Mouse (Mus musculus) heart, postnatal 0 days (tissue): ENCODE data around the gene Scamp3. TPM values are rescaled to one million over a fixed set of nuclear protein-coding genes. Genes with fewer than 3 reads are reported as not detected.
"Not testable (repeated sequence)": the region's sequence is repeated elsewhere in the genome, so short reads cannot be mapped to it uniquely, and the experiment has no call there.

Source experiments
- ATAC-seq: fragments of 200-750 bp; cut with Nextera tagmentation; 2 replicates; pipeline ENCODE4 v1.8.0; 2017; ENCODE audit warnings: low read depth, moderate number of reproducible peaks, moderate library complexity; ENCODE audit not compliant: insufficient read depth
- DNase-seq: peaks from one replicate; pipeline ENCODE4 v3.0.0-alpha.2; 2016; ENCODE audit warnings: low spot score
- H3K27ac ChIP-seq: fragments of 300-500 bp; sonication (generic); 2 replicates; pipeline ENCODE4 v1.5.1; 2014; ENCODE audit warnings: low read depth, mild to moderate bottlenecking
- H3K27me3 ChIP-seq: fragments of 300-500 bp; sonication (generic); 2 replicates; pipeline ENCODE4 v1.6.1; 2014; ENCODE audit warnings: low read length, mixed read lengths; ENCODE audit not compliant: control insufficient read depth, insufficient read depth
- H3K36me3 ChIP-seq: fragments of 300-500 bp; sonication (generic); replicated peaks from 2 replicates; pipeline ENCODE4 v1.6.1; 2014; ENCODE audit warnings: low read length, mixed read lengths; ENCODE audit not compliant: control insufficient read depth, insufficient read depth
- H3K4me1 ChIP-seq: fragments of 300-500 bp; sonication (generic); 2 replicates; pipeline ENCODE4 v1.6.1; 2014; ENCODE audit warnings: antibody characterized with exemption; ENCODE audit not compliant: control insufficient read depth, insufficient read depth
- H3K4me2 ChIP-seq: fragments of 300-500 bp; sonication (generic); 2 replicates; pipeline ENCODE4 v1.6.1; 2014; ENCODE audit warnings: low read depth, mild to moderate bottlenecking, low read length, moderate library complexity
- H3K4me3 ChIP-seq: fragments of 300-500 bp; sonication (generic); 2 replicates; pipeline ENCODE4 v1.5.1; 2014; ENCODE audit warnings: low read depth, low read length
- H3K9ac ChIP-seq: fragments of 300-500 bp; sonication (generic); replicated peaks from 2 replicates; pipeline ENCODE4 v1.6.1; 2014; ENCODE audit warnings: low read depth, low read length, mixed read lengths
- H3K9me3 ChIP-seq: fragments of 300-500 bp; sonication (generic); replicated peaks from 2 replicates; pipeline ENCODE4 v1.6.1; 2016; ENCODE audit warnings: low read length; ENCODE audit not compliant: control insufficient read depth
- CTCF ChIP-seq: IDR thresholded peaks from 2 replicates; pipeline ENCODE4 v1.5.1; 2016; ENCODE audit warnings: antibody characterized with exemption, control low read depth, low read depth
- EP300 ChIP-seq: IDR thresholded peaks from 2 replicates; pipeline ENCODE4 v1.6.1; 2016; ENCODE audit warnings: antibody characterized with exemption, low read depth
- WGBS: fragments of 180-500 bp; shearing (Covaris S2); extraction: QIAGEN DNeasy Blood & Tissue Kit; methylation state at CpG from one replicate; pipeline ENCODE4 v1.1.7; 2014; 5-methylcytosine and 5-hydroxymethylcytosine counted together
- polyA plus RNA-seq: library from polyadenylated mRNA; unstranded; fragments of >200 nt; fragmentation: Nextera tagmentation; extraction: Ambion mirVana; gene quantifications from 2 replicates; pipeline ENCODE4 v1.2.1, GENCODE M21; 2015
- total RNA-seq: library from RNA; depleted of rRNA; stranded (reverse); fragments of >200 nt; gene quantifications from 2 replicates; pipeline ENCODE4 v1.2.3, GENCODE M21; 2014; ENCODE audit warnings: low replicate concordance

Gene Scamp3
- total and polyA plus RNA-seq, 2 experiments from 2014 or later: 60.7 to 65.9 TPM

- no peak overlapping the region for H3K27ac ChIP-seq
- peaks cover 16% of the 10 kb centered on the region for H3K27me3 ChIP-seq
- peaks cover 6% of the 10 kb centered on the region; the same call in 1 of the 2 replicates for H3K4me1 ChIP-seq
- no peak for DNase-seq
- no peaks in the 10 kb centered on the region for H3K9me3 ChIP-seq
- no peak overlapping the region for H3K4me3 ChIP-seq
- WGBS: 16% methylated on average over 7 of the region's 7 CpGs
- no peak for TF ChIP-seq EP300
- TF ChIP-seq CTCF: no peak
- H3K4me2 ChIP-seq: no peak overlapping the region
- H3K9ac ChIP-seq: no peak overlapping the region
- no peak for ATAC-seq
- no peaks in the 10 kb centered on the region for H3K36me3 ChIP-seq
Measured at GRCm38 (mm10) chr3:89158651-89159050, 18.6 kb upstream of the Scamp3 start.

DNA sequence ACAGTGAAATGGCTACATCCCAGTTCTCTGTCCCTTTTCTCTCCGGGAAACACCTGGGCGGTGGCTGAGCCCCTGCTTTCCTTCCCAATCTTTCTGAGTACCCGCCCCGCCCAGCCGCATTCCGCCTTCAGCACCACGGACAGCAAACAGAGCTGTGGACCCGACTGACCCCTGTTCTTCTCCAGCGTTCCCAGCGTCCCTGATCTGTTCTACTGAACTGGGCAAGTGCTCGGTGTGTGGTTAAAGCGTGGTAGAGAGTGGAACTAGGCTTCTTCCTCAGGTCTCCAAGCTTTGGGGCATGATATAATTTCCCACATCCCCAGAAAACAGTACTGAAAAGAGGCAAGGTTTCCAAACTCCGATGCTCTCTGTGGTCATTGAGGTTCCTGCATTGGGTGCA lies 18.1 kb upstream of the Scamp3 start:
- ATAC-seq (peak; percentile 34; the same call in 1 of the 2 replicates), DNase-seq (peak; percentile 25)
- H3K9me3 ChIP-seq: no peaks in the 10 kb centered on the region
- H3K9ac ChIP-seq: no peak overlapping the region
- no peaks in the 10 kb centered on the region for H3K36me3 ChIP-seq
- peak overlapping the region; percentile 96 for H3K4me2 ChIP-seq
- TF ChIP-seq EP300: no peak
- TF ChIP-seq CTCF: no peak
- peaks cover 11% of the 10 kb centered on the region; the same call in 1 of the 2 replicates for H3K4me1 ChIP-seq
- WGBS: under 1% methylated on average over 13 of the region's 13 CpGs
- no peak overlapping the region for H3K27ac ChIP-seq
- H3K4me3 ChIP-seq: peak overlapping the region; percentile 54
- H3K27me3 ChIP-seq: peaks cover 16% of the 10 kb centered on the region

DNA sequence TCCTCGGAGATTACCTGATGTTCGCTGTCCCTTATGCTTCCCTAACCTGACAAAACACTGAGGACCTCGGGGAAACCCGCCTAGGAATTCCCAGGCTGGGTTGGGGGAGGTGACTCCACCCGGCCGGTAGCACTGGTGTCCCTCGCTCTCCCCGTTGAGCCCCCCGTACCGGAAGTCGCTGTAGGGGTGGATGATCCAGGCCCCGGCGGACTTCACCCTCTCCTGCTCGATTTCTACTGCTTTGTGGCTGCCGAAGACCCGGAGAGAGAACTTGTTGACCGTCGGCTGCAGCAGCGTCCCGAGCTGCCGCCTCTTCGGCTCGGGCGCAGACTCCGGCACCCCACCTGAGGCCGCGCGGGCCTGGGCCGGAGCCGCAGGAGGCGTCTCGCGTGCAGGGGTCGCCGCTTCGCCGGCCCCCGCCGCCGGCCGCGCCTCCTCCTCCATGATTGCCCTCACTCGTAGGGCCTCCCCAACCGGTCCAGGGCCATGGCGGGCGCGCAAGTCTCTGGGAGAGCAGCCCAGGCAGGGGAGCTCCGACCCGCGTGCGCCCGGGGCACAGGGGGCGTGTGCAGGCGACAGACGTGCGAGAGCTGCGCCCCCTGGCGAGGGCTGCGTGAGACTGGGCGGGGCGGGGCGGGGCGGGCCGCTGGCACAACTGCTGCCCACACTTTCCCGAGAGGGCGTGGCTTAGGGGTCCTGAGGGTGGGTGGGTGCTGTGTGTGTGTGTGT lies 17.5 kb upstream of the Scamp3 start, which contains the start of gene Hcn3:
Gene Hcn3, minus strand, starts transcription at position 581 of the 729 bp plus-strand sequence.
- Histone ChIP-seq H3K36me3 (no peaks in the 10 kb centered on the region), H3K4me1 (peaks cover 11% of the 10 kb centered on the region; the same call in 1 of the 2 replicates), H3K4me3 (peak within 1 kb of the TSS; percentile 54), H3K9ac (no peak within 1 kb of the TSS), H3K4me2 (peak within 1 kb of the TSS; percentile 96), H3K27me3 (peaks cover 16% of the 10 kb centered on the region), H3K27ac (no peak within 1 kb of the TSS), H3K9me3 (no peaks in the 10 kb centered on the region)
- under 1% methylated on average over 47 of the region's 66 CpGs for WGBS
- peak; percentile 59 for TF ChIP-seq CTCF
- no peak for TF ChIP-seq EP300
- ATAC-seq (peak; percentile 46), DNase-seq (peak; percentile 24)

- not testable (repeated sequence) for H3K36me3 ChIP-seq, ATAC-seq, H3K4me3 ChIP-seq, H3K27ac ChIP-seq, H3K9ac ChIP-seq, H3K4me2 ChIP-seq, H3K9me3 ChIP-seq, DNase-seq
- Histone ChIP-seq H3K4me1 (peaks cover 17% of the 10 kb centered on the region; the same call in 1 of the 2 replicates), H3K27me3 (peaks cover 16% of the 10 kb centered on the region)
Measured at GRCm38 (mm10) chr3:89161207-89161606, 16.1 kb upstream of the Scamp3 start.

DNA sequence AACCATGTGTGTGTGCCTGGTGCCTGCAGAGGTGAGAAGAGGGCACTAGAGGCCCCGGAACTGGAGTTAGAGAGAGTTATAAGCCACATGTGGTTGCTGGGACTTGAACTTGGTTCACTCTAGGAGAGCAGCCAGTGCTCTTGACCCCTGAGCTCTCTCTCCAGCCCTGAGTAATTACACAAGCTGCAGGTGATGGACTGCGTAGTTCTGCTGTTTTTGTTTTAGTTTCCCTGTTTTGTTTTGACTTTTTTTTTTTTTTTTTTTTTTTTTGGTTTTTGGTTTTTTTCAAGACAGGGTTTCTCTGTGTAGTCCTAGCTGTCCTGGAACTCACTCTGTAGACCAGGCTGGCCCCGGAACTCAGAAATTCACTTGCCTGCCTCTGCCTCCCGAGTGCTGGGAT lies 15.5 kb upstream of the Scamp3 start:
- 55% methylated on average over 4 of the region's 4 CpGs for WGBS
- no peak overlapping the region for H3K4me2 ChIP-seq
- DNase-seq: no peak
- no peaks in the 10 kb centered on the region for H3K9me3 ChIP-seq
- H3K4me3 ChIP-seq: no peak overlapping the region
- peaks cover under 1% of the 10 kb centered on the region; the same call in 1 of the 2 replicates for H3K36me3 ChIP-seq
- peaks cover 17% of the 10 kb centered on the region; the same call in 1 of the 2 replicates for H3K4me1 ChIP-seq
- no peak for TF ChIP-seq EP300
- TF ChIP-seq CTCF: no peak
- peaks cover 16% of the 10 kb centered on the region for H3K27me3 ChIP-seq
- no peak overlapping the region for H3K27ac ChIP-seq
- no peak for ATAC-seq
- H3K9ac ChIP-seq: no peak overlapping the region

DNA sequence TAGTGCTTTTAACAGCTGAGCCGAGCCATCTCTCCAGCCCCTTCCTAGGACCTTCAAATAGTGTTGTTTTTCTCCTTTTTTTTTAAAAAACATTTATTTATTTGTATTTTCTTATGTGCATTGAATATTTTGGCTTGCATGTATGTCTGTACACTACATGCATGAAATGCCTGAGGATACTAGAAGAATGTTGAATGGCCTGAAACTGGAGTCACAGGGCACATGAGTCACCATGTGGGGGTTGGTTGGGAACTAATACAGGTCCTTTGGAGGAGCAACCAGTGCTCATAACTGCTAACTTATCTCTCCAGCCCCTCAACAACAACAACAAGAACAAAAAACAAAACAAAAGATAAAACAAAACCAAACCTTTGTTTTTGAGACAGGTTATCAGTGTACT lies 14.2 kb upstream of the Scamp3 start:
- no peak for TF ChIP-seq CTCF
- Histone ChIP-seq H3K36me3 (peaks cover 12% of the 10 kb centered on the region), H3K27ac (no peak overlapping the region), H3K27me3 (peaks cover 16% of the 10 kb centered on the region), H3K9ac (no peak overlapping the region), H3K4me2 (no peak overlapping the region), H3K4me1 (peaks cover 17% of the 10 kb centered on the region; the same call in 1 of the 2 replicates), H3K9me3 (no peaks in the 10 kb centered on the region), H3K4me3 (no peak overlapping the region)
- DNase-seq (no peak), ATAC-seq (no peak)
- WGBS: 74% methylated on average over 1 of the region's 1 CpGs
